ENCODE assay signal across 10 mouse cellular contexts in the genomic region with DNA sequence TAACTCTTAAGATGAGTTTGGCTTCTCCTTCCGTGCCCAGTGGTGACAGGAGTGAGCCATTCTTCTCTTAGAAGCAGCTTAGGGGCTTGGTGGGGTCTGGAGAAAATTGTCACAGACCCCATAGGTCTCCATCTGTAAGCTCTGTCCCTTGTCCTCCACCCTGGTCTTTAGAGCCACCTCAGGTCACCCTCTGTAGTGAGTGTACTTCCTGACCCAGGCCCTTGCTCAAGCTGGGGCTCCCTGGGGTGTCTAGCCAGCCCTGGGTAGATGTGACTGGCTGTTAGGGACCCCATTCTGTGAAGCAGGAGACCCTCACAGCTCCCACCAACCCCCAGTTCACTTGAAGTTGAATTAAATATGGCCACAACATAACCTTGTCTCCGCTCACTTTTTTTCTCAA.
"Had no signal": no experiment of that assay in that cellular context is flagged by ENCODE, and none has a peak within 500 bp of the region (broad histone marks: within the 10 kb centered on the region; RNA-seq: fewer than 3 reads in every experiment).

No protein-coding gene starts in this region.

- ATAC-seq: intestine, postnatal 0 days; midbrain, embryonic 15.5 days had no signal

- H3K27ac ChIP-seq: kidney, postnatal 0 days; layer of hippocampus, adult 2 months; limb, embryonic 12.5 days; liver, embryonic 15.5 days; midbrain, embryonic 15.5 days; stomach, embryonic 15.5 days had no signal

- H3K36me3 ChIP-seq: midbrain, embryonic 15.5 days had no signal

- H3K4me2 ChIP-seq: limb, embryonic 12.5 days; liver, embryonic 15.5 days; midbrain, embryonic 15.5 days; stomach, embryonic 15.5 days had no signal

- DNase-seq: kidney, adult 9 months; lung, adult 2 months; right cerebral cortex, postnatal 14 days had no signal

- H3K9me3 ChIP-seq: liver, embryonic 15.5 days; midbrain, embryonic 15.5 days; stomach, embryonic 15.5 days had no signal

- H3K4me3 ChIP-seq: layer of hippocampus, adult 2 months; limb, embryonic 12.5 days; liver, embryonic 15.5 days; midbrain, embryonic 15.5 days; stomach, embryonic 15.5 days had no signal

- H3K4me1 ChIP-seq: liver, embryonic 15.5 days had no signal

- H3K27me3 ChIP-seq: limb, embryonic 12.5 days; liver, embryonic 15.5 days; midbrain, embryonic 15.5 days; stomach, embryonic 15.5 days had no signal

- H3K9ac ChIP-seq: limb, embryonic 12.5 days; liver, embryonic 15.5 days; midbrain, embryonic 15.5 days; stomach, embryonic 15.5 days had no signal
